Mouse (Mus musculus) megakaryocyte progenitor cell, adult 5-6 weeks (primary cell): ENCODE results near the gene Trim14. TPM values are rescaled to one million over a fixed set of nuclear protein-coding genes. Genes with fewer than 3 reads are reported as not detected.
"Not testable (repeated sequence)": the region's sequence is repeated elsewhere in the genome, so short reads cannot be mapped to it uniquely, and the experiment has no call there.

ENCODE experiments used
- ATAC-seq: replicated peaks from 2 replicates; pipeline ENCODE4 v1.8.0; 2016; ENCODE audit warnings: mild to moderate bottlenecking, moderate TSS enrichment, inconsistent platforms; ENCODE audit not compliant: poor library complexity
- total RNA-seq, 2 experiments: library from RNA; stranded (forward) in 1 of 2; stranded (reverse) in 1 of 2; fragments of 157-497, 149-512 nt in 1 of 2; fragments of 200-1000 nt in 1 of 2; gene quantifications; 2 replicates each; pipeline versions ENCODE4 v1.2.3 to v1.2.4; 2015 to 2017

Gene Trim14
- 11.5 and 11.7 TPM in 2 replicates for total RNA-seq (2015)
- total RNA-seq (2017): 16.5 and 25.2 TPM in 2 replicates

DNA sequence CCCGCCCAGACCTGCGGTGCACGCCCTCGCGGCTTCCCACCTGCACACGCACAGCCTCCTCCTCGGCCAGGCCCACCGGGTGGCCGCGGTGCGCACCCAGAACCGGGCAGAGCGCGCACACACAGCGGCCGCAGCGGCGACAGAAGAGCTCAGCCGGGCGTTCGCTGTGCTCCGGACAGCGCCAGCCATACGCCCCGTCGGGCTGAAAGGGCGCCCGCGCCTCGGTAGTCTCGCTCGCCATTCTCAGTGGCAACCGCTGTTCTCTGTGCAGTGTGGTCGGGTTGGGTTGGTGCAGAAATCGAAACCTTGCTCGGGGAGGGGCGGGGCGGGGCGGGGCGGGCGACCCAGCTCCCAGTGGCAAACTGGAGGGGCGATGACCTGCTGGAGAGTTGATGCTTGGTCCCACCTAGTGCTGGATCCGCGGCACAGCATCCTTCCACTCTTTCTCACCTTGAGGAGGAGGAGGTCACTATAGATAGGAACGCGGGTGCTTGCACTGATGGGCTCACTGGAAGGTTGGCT, at the start of gene Trim14:
TSS of gene Trim14 (minus strand) at position 302 of the 522 bp plus-strand sequence.
- peak; percentile 77 for ATAC-seq

DNA sequence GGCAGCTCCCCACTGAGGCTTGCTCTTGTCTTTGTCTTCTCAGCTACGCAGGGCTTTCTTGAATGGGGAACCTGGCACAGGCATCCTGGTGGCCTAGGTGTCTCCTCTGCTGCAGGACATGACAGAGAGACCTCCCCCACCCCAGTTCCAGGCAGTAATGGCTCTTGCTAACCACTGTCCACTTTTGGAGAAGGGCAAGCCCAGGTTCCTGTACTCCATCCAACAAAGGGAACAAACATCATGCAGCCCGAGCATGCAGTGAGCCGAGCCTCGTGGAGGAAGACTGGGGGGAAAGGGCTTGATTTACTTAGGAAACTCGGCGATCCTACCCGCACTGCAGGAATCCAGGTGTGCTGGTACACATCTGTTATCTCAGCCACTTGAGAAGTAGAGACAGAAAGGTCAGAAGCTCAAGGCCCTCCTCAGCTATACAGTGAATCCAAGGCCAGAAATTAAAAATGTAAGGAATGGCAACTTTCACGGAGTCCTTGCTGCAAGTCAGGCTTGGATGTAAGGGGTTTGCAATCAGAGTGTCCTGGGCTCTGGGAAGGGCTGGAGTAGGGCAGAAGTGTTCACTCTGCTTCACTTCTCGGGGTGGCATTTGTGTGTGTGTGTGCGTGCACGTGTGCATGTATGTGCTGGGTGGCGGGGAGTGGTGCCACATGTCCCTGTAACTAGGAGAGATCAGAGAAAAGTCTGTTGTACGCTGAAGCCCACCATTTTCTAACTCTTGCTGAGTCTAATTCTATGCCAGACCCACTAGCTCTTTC, 49.3 kb upstream of the Trim14 start:
- no peak for ATAC-seq

DNA sequence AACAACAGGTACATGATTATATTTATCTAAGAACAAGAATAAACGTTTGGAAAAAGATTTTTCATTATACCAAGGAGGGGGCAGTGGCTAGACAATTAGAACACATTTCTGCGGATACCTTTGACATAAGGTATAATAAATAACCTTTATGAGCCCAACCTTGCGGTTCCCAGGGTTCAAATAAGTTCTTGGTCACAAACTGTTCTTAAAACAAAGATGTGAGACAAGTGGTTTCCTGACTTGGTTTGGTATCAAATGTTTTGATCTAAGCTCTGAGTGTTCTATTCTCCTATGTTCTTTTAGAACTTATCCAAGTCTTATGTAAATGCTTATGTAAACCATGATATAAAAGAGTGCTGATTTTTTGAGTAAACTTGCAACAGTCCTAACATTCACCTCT, 48.6 kb upstream of the Trim14 start:
- ATAC-seq: not testable (repeated sequence)

DNA sequence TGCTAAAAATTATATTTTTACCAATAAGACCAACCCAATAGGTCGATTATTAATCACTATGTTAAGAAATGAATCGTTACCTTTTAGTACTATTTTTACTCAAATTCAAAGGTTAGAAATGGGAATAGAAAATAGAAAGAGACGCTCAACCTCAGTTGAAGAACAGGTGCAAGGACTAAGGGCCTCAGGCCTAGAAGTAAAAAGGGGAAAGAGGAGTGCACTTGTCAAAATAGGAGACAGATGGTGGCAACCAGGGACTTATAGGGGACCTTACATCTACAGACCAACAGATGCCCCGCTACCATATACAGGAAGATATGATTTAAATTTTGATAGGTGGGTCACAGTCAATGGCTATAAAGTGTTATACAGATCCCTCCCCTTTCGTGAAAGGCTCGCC, 48.1 kb upstream of the Trim14 start:
- ATAC-seq: peak; percentile 45; the same call in 1 of the 2 replicates

DNA sequence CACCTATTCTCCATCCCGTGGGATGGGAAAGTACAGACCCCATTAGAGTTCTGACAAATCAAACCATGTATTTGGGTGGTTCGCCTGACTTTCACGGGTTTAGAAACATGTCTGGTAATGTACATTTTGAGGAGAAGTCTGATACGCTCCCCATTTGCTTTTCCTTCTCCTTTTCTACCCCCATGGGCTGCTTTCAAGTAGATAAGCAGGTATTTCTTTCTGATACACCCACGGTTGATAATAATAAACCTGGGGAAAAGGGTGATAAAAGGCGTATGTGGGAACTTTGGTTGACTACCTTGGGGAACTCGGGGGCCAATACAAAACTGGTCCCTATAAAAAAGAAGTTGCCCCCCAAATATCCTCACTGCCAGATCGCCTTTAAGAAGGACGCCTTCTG, 46.1 kb upstream of the Trim14 start:
- not testable (repeated sequence) for ATAC-seq

GRCm38 (mm10) chr4:46581577-46581976, 45.6 kb upstream of the Trim14 start:
- ATAC-seq: not testable (repeated sequence)

DNA sequence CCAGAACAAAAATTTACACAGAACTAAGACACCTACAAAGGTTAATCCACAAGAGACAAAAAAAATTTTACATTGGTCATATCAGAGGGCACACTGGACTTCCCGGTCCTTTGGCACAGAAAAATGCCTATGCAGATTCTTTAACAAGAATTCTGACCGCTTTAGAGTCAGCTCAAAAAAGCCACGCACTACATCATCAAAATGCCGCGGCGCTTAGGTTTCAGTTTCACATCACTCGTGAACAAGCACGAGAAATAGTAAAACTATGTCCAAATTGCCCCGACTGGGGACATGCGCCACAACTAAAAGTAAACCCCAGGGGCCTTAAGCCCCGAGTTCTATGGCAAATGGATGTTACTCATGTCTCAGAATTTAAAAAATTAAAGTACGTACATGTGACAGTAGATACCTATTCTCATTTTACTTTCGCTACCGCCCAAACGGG, 44.9 kb upstream of the Trim14 start:
- ATAC-seq: not testable (repeated sequence)

GRCm38 (mm10) chr4:46578796-46579346, 42.9 kb upstream of the Trim14 start:
- not testable (repeated sequence) for ATAC-seq

- no peak for ATAC-seq
Measured at GRCm38 (mm10) chr4:46578228-46578627, 42.3 kb upstream of the Trim14 start.

- ATAC-seq: peak; percentile 33; the same call in 1 of the 2 replicates
Measured at GRCm38 (mm10) chr4:46575509-46576284, 39.8 kb upstream of the Trim14 start.

DNA sequence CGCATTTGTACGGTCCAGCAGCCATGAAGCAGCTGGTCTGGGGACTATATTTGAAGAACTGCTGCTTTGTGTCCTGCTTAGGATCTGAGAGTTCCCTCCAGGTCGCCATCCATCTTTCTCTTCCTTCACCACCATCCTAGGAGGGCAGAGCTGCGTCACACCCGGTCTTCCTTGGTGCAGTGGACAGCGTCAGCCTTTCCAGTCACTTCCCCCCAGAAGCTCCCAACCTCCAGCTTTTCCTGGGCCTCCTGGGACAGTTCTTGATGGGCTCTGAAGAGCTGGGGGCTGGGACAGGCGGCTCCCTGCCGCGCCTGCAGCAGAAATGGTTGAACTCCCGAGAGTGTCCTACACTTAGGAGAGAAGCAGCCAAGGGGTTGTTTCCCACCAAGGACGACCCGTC, 38.9 kb upstream of the Trim14 start:
- peak; percentile 44 for ATAC-seq

GRCm38 (mm10) chr4:46574024-46574753, 38.2 kb upstream of the Trim14 start:
- peak; percentile 47; the same call in 1 of the 2 replicates for ATAC-seq

DNA sequence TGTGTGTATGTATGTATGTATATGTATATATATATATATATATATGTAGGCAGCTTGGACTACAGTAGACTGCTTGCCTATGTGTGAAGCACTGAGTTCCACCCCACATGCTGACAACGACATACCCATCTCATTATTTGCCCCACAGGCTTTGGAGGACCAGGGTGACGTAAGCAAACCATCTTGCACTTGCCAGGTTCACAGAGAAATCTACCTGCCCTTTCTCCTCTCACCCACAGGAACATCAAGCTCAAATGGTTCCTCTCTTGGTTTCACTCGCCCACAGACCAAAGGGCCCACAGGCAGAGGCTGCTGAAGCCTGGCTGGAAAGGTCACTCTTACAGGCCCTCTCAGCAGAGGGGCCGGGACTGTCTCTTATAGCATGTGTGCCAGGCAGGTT, 36.7 kb upstream of the Trim14 start:
- no peak for ATAC-seq

DNA sequence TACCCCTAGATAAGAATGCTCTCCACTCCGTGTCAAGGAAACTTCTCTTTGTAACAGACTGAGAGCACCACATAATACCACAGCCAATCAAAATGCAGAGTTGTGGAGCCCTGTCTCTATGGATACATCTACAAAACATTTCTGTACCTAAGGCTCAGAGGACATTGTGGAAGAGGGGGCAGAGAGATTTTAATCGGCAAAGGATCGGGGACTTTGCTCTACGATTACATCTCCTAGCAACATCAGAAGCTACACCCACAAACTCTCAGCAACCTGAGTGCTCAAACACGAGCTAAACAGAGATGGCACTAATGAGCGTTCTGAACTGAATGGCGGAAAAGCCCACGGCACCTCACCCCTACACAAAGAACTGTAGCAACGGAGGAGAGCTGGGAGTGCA, 35.8 kb upstream of the Trim14 start:
- no peak for ATAC-seq

GRCm38 (mm10) chr4:46569671-46570070, 33.7 kb upstream of the Trim14 start:
- ATAC-seq: no peak

DNA sequence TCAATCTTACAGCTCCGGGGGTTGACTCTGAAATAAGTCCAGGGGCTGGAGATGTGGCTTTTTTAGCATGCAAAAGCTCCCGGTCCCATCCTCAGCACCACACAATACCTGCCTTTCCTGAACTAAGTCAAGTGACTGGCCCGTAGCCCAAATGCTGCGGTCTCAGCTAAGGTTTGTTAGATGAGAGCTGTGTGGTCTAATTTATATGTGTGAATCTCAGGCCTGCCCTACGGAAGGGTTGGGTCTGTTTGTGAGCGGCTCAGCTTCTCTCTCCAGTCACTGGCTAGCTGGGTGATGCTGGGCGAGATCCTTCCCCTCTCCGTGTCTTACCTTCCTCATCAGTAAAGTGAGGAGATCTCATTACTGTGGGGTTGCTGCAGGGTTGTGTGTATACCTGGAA, 32.2 kb upstream of the Trim14 start:
- no peak for ATAC-seq

DNA sequence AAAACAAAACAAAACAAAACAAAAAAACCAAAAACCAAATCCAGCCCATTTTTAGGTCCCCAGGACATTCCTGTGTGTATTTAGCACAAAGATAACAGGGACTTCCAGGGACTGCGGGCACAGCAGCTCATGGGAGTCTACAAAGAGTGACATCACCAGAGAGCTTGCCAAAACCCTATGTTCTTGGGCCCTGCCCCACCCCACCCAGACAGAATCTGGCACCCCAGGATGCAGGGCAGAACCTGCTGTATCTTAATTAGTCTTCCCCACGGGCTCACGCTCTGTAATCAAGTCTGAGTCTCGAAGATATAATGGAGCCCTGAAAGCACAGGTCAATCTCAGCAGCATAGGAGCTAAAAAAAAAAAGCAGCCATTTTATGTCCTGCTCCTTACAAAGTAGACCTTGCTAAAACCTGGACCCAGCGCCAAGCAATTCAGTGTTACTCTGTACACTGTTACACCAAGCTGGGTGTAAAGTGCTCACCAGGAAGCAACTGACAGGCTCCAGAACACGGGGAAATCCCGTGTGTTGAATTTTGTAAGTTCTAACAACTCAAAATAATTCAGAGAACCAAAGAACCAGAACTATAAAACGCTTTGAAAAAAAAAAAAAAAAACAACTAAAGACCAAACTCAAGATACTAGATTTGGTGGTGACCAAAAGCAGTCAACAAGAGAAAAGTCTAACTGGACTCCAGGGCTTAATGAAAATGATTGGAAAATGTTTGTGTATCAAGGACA, 31.2 kb upstream of the Trim14 start:
- peak; percentile 29 for ATAC-seq

- peak; percentile 13; the same call in 1 of the 2 replicates for ATAC-seq
Measured at GRCm38 (mm10) chr4:46565393-46565955, 29.5 kb upstream of the Trim14 start.

GRCm38 (mm10) chr4:46564247-46564646, 28.3 kb upstream of the Trim14 start:
- peak; percentile 12 for ATAC-seq

GRCm38 (mm10) chr4:46563847-46564246, 27.9 kb upstream of the Trim14 start:
- ATAC-seq: peak; percentile 91
